Mouse (Mus musculus): ENCODE measurements at regions not wholly inside any gene's neighbourhood (a gene's known extent, or its start where the extent isn't known, plus 50 kb on each side); places are given as distances from the start of the nearest gene placed in this dataset.
"Not testable (repeated sequence)": the region's sequence is repeated elsewhere in the genome, so short reads cannot be mapped to it uniquely, and the experiment has no call there.

DNA sequence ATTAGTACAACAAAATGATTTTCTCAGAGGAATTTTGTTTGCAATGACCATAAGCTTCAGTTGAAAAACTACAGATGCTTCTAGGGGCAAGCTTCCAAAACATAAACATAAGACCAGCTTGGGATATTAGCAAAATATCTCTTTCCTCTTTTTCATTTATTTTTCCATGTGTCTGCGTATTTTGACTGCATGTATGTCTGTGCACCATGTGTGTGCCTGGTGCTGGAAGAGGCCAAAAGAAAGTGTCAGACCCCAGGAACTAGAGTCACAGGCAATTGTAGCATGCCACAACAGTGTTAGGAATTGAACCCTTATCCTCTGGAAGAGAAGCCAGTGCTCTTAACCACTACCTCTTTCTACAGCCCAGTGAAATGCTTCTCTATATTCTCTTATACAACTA lies 133.0 kb upstream of the Tet2 start:
- Histone ChIP-seq H3K4me3 (replicated peaks) (no peak overlapping the region), H3K9ac (no peak overlapping the region), H3K36me3 (no peaks in the 10 kb centered on the region), H3K4me2 (replicated peaks) (no peak overlapping the region), H3K9me3 (no peaks in the 10 kb centered on the region), H3K27ac (no peak overlapping the region), H3K4me1 (replicated peaks) (no peaks in the 10 kb centered on the region), H3K27me3 (replicated peaks) (no peaks in the 10 kb centered on the region)
- no peak for ATAC-seq
- WGBS = 60% methylated on average over 1 of the region's 1 CpGs

- Histone ChIP-seq H3K27ac (no peak overlapping the region), H3K4me2 (replicated peaks) (no peak overlapping the region), H3K36me3 (no peaks in the 10 kb centered on the region), H3K9ac (no peak overlapping the region), H3K4me1 (replicated peaks) (no peaks in the 10 kb centered on the region), H3K27me3 (replicated peaks) (no peaks in the 10 kb centered on the region), H3K4me3 (replicated peaks) (no peak overlapping the region), H3K9me3 (no peaks in the 10 kb centered on the region)
- ATAC-seq = no peak
- 81% methylated on average over 1 of the region's 1 CpGs for WGBS
Measured at GRCm38 (mm10) chr3:133679891-133680290, 135.0 kb upstream of the Tet2 start.

DNA sequence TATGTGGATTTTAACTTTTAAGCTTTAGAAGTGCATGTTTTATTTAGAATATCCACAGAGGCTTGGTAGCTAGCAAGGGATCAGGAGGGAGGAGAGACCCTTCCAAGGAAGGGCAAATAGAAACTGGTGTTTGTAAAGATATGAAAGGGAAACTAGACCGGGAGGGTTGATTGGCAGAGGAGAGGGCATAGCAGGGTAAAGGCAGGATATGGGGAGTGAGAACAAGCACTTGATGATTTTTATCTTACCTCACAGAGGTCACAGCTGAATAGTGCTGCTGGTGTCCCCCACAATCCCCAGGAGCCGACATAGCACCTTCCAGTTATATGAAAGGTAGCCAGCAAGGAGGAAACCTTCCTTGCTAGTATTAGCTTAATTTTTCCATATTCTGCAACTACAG lies 135.4 kb upstream of the Tet2 start:
- H3K9me3 ChIP-seq = no peaks in the 10 kb centered on the region
- no peaks in the 10 kb centered on the region for H3K36me3 ChIP-seq
- H3K9ac ChIP-seq = no peak overlapping the region
- no peak overlapping the region for H3K4me3 ChIP-seq (replicated peaks)
- H3K27me3 ChIP-seq (replicated peaks) = no peaks in the 10 kb centered on the region
- 65% methylated on average over 2 of the region's 2 CpGs for WGBS
- no peak overlapping the region for H3K27ac ChIP-seq
- H3K4me2 ChIP-seq (replicated peaks) = no peak overlapping the region
- H3K4me1 ChIP-seq (replicated peaks) = no peaks in the 10 kb centered on the region
- no peak for ATAC-seq

GRCm38 (mm10) chr3:133680805-133681204 lies 135.9 kb upstream of the Tet2 start:
- no peak for ATAC-seq
- no peak overlapping the region for H3K4me2 ChIP-seq (replicated peaks)
- no peaks in the 10 kb centered on the region for H3K4me1 ChIP-seq (replicated peaks)
- 75% methylated on average over 3 of the region's 3 CpGs for WGBS
- H3K9me3 ChIP-seq = no peaks in the 10 kb centered on the region
- H3K36me3 ChIP-seq = no peaks in the 10 kb centered on the region
- no peaks in the 10 kb centered on the region for H3K27me3 ChIP-seq (replicated peaks)
- no peak overlapping the region for H3K4me3 ChIP-seq (replicated peaks)
- H3K9ac ChIP-seq = no peak overlapping the region
- no peak overlapping the region for H3K27ac ChIP-seq

DNA sequence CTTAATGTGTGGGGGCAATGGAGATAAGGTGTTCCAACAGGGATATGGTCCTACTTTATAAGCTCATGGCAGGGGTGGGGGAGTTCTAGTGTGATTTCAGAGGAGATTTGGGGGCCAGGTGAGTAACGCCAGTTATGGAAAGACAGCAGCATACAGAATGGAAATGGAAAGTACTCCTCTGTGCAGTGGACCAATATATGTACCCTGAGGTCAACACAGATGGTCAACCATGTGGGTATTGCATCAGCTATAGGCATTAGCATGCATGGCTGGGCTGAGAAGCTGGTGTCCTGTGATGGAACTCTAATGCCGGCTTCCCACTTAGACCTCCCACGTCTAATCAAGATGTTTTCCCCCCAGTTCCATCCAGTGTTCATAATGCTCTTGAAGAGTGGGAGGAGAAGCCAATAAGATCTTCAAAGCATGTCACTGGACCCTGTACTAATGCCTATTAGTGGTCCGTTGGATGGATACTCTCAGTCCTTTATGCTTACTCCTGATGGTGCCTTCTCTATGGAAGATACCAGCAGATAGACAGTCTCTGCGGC lies 139.3 kb upstream of the Tet2 start:
- WGBS = 97% methylated on average over 5 of the region's 5 CpGs

DNA sequence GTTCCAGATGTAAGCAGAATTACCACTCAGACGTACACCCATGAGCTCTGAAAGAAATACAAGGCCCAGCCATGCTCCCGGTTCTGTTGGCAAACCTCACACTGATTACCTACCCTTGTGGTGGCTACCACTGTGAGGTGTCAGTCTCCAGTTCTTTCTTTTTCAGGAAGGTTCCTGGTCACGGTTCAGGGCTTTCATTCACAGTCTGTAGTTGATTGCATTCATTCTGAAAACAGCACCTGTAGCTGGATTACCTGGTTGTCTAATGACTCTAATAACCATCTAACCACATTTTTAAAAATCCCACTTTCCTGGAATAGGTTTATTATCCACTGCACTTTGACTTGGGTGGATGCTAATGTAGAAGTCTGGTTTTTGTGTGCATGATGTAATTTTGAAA lies 139.8 kb upstream of the Tet2 start:
- Histone ChIP-seq H3K4me3 (replicated peaks) (no peak overlapping the region), H3K9ac (no peak overlapping the region), H3K4me2 (replicated peaks) (no peak overlapping the region), H3K36me3 (no peaks in the 10 kb centered on the region), H3K4me1 (replicated peaks) (no peaks in the 10 kb centered on the region), H3K27me3 (replicated peaks) (no peaks in the 10 kb centered on the region), H3K9me3 (no peaks in the 10 kb centered on the region), H3K27ac (no peak overlapping the region)
- ATAC-seq = no peak
- 83% methylated on average over 3 of the region's 3 CpGs for WGBS

More for the DNA sequence above, 139.3 kb upstream of the Tet2 start:
- H3K4me3 ChIP-seq (replicated peaks) = no peak overlapping the region
- no peaks in the 10 kb centered on the region for H3K36me3 ChIP-seq
- H3K4me1 ChIP-seq (replicated peaks) = no peaks in the 10 kb centered on the region
- ATAC-seq = no peak
- no peaks in the 10 kb centered on the region for H3K9me3 ChIP-seq
- H3K9ac ChIP-seq = no peak overlapping the region
- H3K4me2 ChIP-seq (replicated peaks) = no peak overlapping the region
- H3K27ac ChIP-seq = no peak overlapping the region
- no peaks in the 10 kb centered on the region for H3K27me3 ChIP-seq (replicated peaks)

DNA sequence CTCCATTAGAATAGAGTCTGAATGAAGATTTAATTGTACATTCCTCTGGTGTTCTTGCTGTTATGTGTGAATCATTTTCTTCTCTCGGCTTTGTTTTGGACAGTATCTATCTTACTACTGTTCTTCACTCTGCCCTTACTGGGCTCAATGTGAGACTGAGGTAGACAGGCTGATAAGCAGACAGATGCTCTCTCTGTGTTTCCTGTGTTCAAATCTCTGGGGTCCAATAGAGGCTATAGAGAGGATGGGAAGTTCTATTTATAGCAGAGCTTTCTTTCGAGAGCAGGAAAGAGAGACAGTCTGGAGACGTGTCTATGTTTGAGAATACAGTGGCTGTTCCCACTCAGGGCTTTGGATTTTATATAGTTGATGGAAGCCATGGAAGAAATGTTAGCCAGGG lies 140.5 kb upstream of the Tet2 start:
- no peak for ATAC-seq
- no peaks in the 10 kb centered on the region for H3K36me3 ChIP-seq

GRCm38 (mm10) chr3:133694057-133694456 lies 149.1 kb upstream of the Tet2 start:
- Histone ChIP-seq H3K4me3 (replicated peaks) (no peak overlapping the region), H3K36me3 (no peaks in the 10 kb centered on the region), H3K27me3 (replicated peaks) (no peaks in the 10 kb centered on the region), H3K4me2 (replicated peaks) (no peak overlapping the region), H3K27ac (no peak overlapping the region), H3K9ac (no peak overlapping the region), H3K4me1 (replicated peaks) (no peaks in the 10 kb centered on the region), H3K9me3 (no peaks in the 10 kb centered on the region)
- ATAC-seq = no peak
- 50% methylated on average over 4 of the region's 4 CpGs for WGBS

More for the DNA sequence above, 140.5 kb upstream of the Tet2 start:
- H3K27ac ChIP-seq = no peak overlapping the region
- WGBS = 41% methylated on average over 3 of the region's 3 CpGs
- no peak overlapping the region for H3K9ac ChIP-seq
- H3K4me1 ChIP-seq (replicated peaks) = no peaks in the 10 kb centered on the region
- H3K27me3 ChIP-seq (replicated peaks) = no peaks in the 10 kb centered on the region
- no peak overlapping the region for H3K4me3 ChIP-seq (replicated peaks)
- H3K9me3 ChIP-seq = no peaks in the 10 kb centered on the region
- no peak overlapping the region for H3K4me2 ChIP-seq (replicated peaks)

- Histone ChIP-seq H3K4me1 (replicated peaks) (no peaks in the 10 kb centered on the region), H3K9ac (no peak overlapping the region), H3K27me3 (replicated peaks) (no peaks in the 10 kb centered on the region), H3K9me3 (no peaks in the 10 kb centered on the region), H3K27ac (no peak overlapping the region), H3K4me3 (replicated peaks) (no peak overlapping the region), H3K36me3 (no peaks in the 10 kb centered on the region), H3K4me2 (replicated peaks) (no peak overlapping the region)
- ATAC-seq = no peak
- 94% methylated on average over 3 of the region's 3 CpGs for WGBS
Measured at GRCm38 (mm10) chr3:133696122-133696521, 151.2 kb upstream of the Tet2 start.

DNA sequence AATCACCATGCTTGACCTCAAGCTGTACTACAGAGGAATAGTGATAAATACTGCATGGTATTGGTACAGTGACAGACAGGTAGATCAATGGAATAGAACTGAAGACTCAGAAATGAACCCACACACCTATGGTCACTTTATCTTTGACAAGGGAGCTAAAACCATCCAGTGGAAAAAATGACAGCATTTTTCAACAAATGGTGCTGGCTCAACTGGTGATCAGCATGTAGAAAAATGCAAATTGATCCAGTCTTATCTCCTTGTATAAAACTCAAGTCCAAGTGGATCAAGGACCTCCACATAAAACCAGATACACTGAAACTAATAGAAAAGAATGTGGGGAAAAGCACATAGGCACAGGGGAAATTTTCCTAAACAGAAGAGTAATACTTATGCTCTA lies 159.9 kb upstream of the Tet2 start:
- not testable (repeated sequence) for H3K27ac ChIP-seq; H3K4me1 ChIP-seq (replicated peaks); H3K9me3 ChIP-seq; ATAC-seq; H3K27me3 ChIP-seq (replicated peaks); H3K9ac ChIP-seq; H3K4me2 ChIP-seq (replicated peaks); H3K4me3 ChIP-seq (replicated peaks); H3K36me3 ChIP-seq

GRCm38 (mm10) chr3:133711518-133711917 lies 166.6 kb upstream of the Tet2 start:
- H3K4me3 ChIP-seq (replicated peaks) = no peak overlapping the region
- no peaks in the 10 kb centered on the region for H3K4me1 ChIP-seq (replicated peaks)
- 81% methylated on average over 1 of the region's 1 CpGs for WGBS
- no peak overlapping the region for H3K27ac ChIP-seq
- no peak overlapping the region for H3K4me2 ChIP-seq (replicated peaks)
- H3K36me3 ChIP-seq = no peaks in the 10 kb centered on the region
- H3K9ac ChIP-seq = no peak overlapping the region
- H3K27me3 ChIP-seq (replicated peaks) = no peaks in the 10 kb centered on the region
- ATAC-seq = no peak
- H3K9me3 ChIP-seq = no peaks in the 10 kb centered on the region

GRCm38 (mm10) chr3:133722550-133723290 lies 177.8 kb upstream of the Tet2 start:
- Histone ChIP-seq H3K36me3 (no peaks in the 10 kb centered on the region), H3K9ac (no peak overlapping the region), H3K4me1 (replicated peaks) (no peaks in the 10 kb centered on the region), H3K9me3 (no peaks in the 10 kb centered on the region), H3K27ac (no peak overlapping the region), H3K4me3 (replicated peaks) (no peak overlapping the region), H3K27me3 (replicated peaks) (no peaks in the 10 kb centered on the region), H3K4me2 (replicated peaks) (no peak overlapping the region)
- 77% methylated on average over 3 of the region's 3 CpGs for WGBS
- ATAC-seq = no peak

DNA sequence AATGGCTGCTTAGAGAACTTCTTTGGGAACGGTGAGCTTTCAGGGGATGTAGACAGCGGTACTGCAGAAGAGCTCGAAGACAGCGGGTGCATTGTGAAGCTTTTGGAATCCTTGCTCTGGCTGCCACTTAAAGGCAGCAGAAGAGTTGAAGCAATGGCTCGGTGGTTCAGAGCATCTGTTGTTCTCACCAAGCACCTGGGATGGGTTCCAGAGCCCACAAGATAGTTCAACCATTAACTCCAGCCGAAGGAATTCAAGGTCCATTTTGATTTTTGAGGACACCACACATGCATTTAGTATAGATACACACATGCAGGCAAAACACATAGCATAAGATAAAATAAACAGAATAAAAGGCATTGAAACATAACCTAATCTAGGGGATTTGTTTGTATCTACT lies 181.9 kb upstream of the Tet2 start:
- Histone ChIP-seq H3K4me3 (replicated peaks) (no peak overlapping the region), H3K9ac (no peak overlapping the region), H3K27me3 (replicated peaks) (no peaks in the 10 kb centered on the region), H3K9me3 (no peaks in the 10 kb centered on the region), H3K4me2 (replicated peaks) (no peak overlapping the region), H3K4me1 (replicated peaks) (no peaks in the 10 kb centered on the region), H3K36me3 (no peaks in the 10 kb centered on the region), H3K27ac (no peak overlapping the region)
- 88% methylated on average over 6 of the region's 6 CpGs for WGBS
- ATAC-seq = no peak
